Mouse (Mus musculus) E14TG2a.4 (cell line): ENCODE data around the gene Tnfsf12.

Experiments used
- H3K27me3 ChIP-seq: 2 replicates; pipeline ENCODE4 v1.6.1; 2014; ENCODE audit warnings: low read length, control low read depth; ENCODE audit not compliant: insufficient read depth
- H3K36me3 ChIP-seq: 2 replicates; pipeline ENCODE4 v1.6.1; 2014; ENCODE audit warnings: low read length, control low read depth; ENCODE audit not compliant: insufficient read depth
- H3K4me1 ChIP-seq: replicated peaks from 2 replicates; pipeline ENCODE4 v1.6.1; 2014; ENCODE audit warnings: low read depth, low read length, control low read depth
- H3K4me3 ChIP-seq: replicated peaks from 2 replicates; pipeline ENCODE4 v1.5.1; 2014; ENCODE audit warnings: mild to moderate bottlenecking, low read length
- H3K9me3 ChIP-seq: 2 replicates; pipeline ENCODE4 v1.6.1; 2014; ENCODE audit warnings: low read length, control low read depth
- CTCF ChIP-seq: conservative IDR thresholded peaks from 2 replicates; pipeline ENCODE4 v1.5.1; 2014; ENCODE audit warnings: low read length
- NANOG ChIP-seq: IDR thresholded peaks from 2 replicates; pipeline ENCODE4 v1.6.1; 2014; ENCODE audit warnings: borderline replicate concordance, low read length, mixed read lengths
- POU5F1 ChIP-seq: IDR thresholded peaks from 2 replicates; pipeline ENCODE4 v1.6.1; 2014; ENCODE audit warnings: low read length, borderline replicate concordance

The Tnfsf12 gene

GRCm38 (mm10) chr11:69665457-69665960, 30.1 kb downstream of the Tnfsf12 start:
- H3K27me3 ChIP-seq: no peaks in the 10 kb centered on the region
- H3K4me1 ChIP-seq: peaks cover 78% of the 10 kb centered on the region
- H3K9me3 ChIP-seq: no peaks in the 10 kb centered on the region
- TF ChIP-seq NANOG (no peak), CTCF (no peak), POU5F1 (no peak)
- peak overlapping the region; percentile 56 for H3K4me3 ChIP-seq
- H3K36me3 ChIP-seq: peaks cover 70% of the 10 kb centered on the region

- no peaks in the 10 kb centered on the region for H3K9me3 ChIP-seq
- H3K4me3 ChIP-seq: 0 out of 2 replicates have a peak overlapping the region, but pooled peaks have one; percentile 82
- peaks cover 70% of the 10 kb centered on the region for H3K36me3 ChIP-seq
- no peak for TF ChIP-seq CTCF
- TF ChIP-seq NANOG: no peak
- TF ChIP-seq POU5F1: no peak
- peaks cover 80% of the 10 kb centered on the region for H3K4me1 ChIP-seq
- H3K27me3 ChIP-seq: no peaks in the 10 kb centered on the region
These were observed 30.8 kb downstream of the Tnfsf12 start for GRCm38 (mm10) chr11:69664841-69665240.

- peaks cover 79% of the 10 kb centered on the region for H3K4me1 ChIP-seq
- H3K4me3 ChIP-seq: peak overlapping the region; percentile 82
- H3K27me3 ChIP-seq: no peaks in the 10 kb centered on the region
- no peak for TF ChIP-seq CTCF
- TF ChIP-seq NANOG: no peak
- no peak for TF ChIP-seq POU5F1
- H3K36me3 ChIP-seq: peaks cover 70% of the 10 kb centered on the region
- H3K9me3 ChIP-seq: no peaks in the 10 kb centered on the region
These were observed 31.9 kb downstream of the Tnfsf12 start for GRCm38 (mm10) chr11:69663795-69664194.

GRCm38 (mm10) chr11:69662967-69663671, 32.5 kb downstream of the Tnfsf12 start:
- TF ChIP-seq POU5F1: no peak
- no peak for TF ChIP-seq CTCF
- no peak for TF ChIP-seq NANOG
- peaks cover 79% of the 10 kb centered on the region for H3K4me1 ChIP-seq
- H3K9me3 ChIP-seq: no peaks in the 10 kb centered on the region
- peaks cover 70% of the 10 kb centered on the region for H3K36me3 ChIP-seq
- no peaks in the 10 kb centered on the region for H3K27me3 ChIP-seq
- peak overlapping the region; percentile 82 for H3K4me3 ChIP-seq

GRCm38 (mm10) chr11:69662213-69662966, 33.3 kb downstream of the Tnfsf12 start, which contains the start of gene Mpdu1:
Mpdu1 (minus strand) TSS chr11:69662642.
- TF ChIP-seq CTCF (no peak), POU5F1 (no peak), NANOG (no peak)
- Histone ChIP-seq H3K36me3 (peaks cover 70% of the 10 kb centered on the region), H3K9me3 (no peaks in the 10 kb centered on the region), H3K4me1 (peaks cover 79% of the 10 kb centered on the region), H3K27me3 (no peaks in the 10 kb centered on the region), H3K4me3 (peak within 1 kb of the TSS; percentile 82)

GRCm38 (mm10) chr11:69661221-69661881, 34.3 kb downstream of the Tnfsf12 start:
- H3K9me3 ChIP-seq: no peaks in the 10 kb centered on the region
- H3K27me3 ChIP-seq: no peaks in the 10 kb centered on the region
- H3K4me1 ChIP-seq: peaks cover 85% of the 10 kb centered on the region
- peaks cover 71% of the 10 kb centered on the region for H3K36me3 ChIP-seq
- no peak for TF ChIP-seq POU5F1
- TF ChIP-seq CTCF: no peak
- no peak for TF ChIP-seq NANOG
- peak overlapping the region; percentile 82 for H3K4me3 ChIP-seq

GRCm38 (mm10) chr11:69657462-69657881, 38.2 kb downstream of the Tnfsf12 start:
- no peak for TF ChIP-seq NANOG
- TF ChIP-seq POU5F1: no peak
- TF ChIP-seq CTCF: no peak
- H3K4me1 ChIP-seq: peaks cover 87% of the 10 kb centered on the region
- H3K9me3 ChIP-seq: no peaks in the 10 kb centered on the region
- H3K4me3 ChIP-seq: peak overlapping the region; percentile 84
- H3K36me3 ChIP-seq: peaks cover 72% of the 10 kb centered on the region
- no peaks in the 10 kb centered on the region for H3K27me3 ChIP-seq
